Mouse (Mus musculus): ENCODE measurements around the gene Tmem206.

The Tmem206 gene

DNA sequence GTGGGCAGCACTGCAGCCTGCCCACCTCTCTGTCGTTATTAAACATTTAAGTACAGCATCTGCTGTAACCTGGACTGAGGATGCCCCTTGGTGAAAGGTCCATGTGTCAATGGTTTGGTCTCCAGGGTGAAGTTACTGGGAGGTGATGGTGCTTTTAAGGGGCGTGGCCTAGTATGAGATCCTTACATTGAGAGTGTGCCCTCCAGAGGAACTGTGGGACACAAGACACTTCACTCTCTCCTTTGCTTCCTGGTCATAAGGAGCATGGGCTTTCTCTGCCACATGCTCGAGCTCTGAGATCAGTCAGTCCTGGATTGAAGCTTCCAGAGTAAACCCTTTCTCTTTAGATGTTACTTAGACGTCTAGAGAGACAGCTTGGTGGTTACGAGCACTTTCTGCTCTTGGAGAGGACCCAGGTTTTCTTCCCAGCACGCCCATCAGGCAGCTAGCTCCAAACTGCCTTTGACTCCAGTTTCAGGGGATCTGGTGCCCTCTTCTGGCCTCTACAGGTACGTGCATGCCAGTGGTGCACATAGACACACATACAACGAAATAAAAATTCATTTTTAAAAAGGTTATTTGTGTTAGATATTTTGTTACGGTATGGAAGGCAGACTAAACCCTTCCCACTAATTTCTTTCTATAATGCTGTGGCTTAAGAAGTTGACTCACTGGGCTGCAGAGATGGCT lies 17.8 kb upstream of the Tmem206 start:
- DNase-seq (ENCODE audit: extremely low read depth, low read depth), result no peak

DNA sequence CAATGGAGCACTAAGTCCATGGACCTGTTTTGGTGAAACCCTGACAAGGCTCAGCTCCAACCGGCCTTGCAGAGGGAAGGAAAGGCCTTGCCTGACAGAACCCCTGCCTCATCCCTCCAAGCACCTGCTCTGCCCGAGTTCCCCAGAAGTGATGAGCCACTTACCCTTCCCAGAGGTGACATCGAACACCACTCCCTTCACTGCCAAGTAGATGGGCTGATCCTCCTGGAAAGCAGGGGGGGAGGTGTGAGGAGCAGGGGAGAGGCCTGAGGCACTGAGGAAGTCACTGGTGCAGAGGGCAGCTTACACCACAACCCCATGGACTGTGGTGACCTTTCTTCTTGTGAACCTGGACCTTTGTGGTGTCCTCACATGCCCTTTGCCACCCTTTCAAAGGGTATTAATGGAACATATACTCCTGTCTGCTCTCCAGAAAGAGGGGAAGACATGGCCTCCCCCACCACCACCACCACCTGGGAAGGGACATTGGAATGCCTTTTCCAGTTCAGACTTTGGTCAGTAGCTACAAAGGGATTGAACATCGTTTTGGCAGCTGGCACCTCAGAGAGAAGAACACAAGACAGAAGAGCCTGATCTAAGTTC lies 14.3 kb upstream of the Tmem206 start:
- no peak for DNase-seq (ENCODE audit: extremely low read depth, low read depth)

- DNase-seq (ENCODE audit: extremely low read depth, low read depth), result peak; percentile 61
Observed at GRCm38 (mm10) chr1:191312513-191312941, 13.2 kb upstream of the Tmem206 start.

DNA sequence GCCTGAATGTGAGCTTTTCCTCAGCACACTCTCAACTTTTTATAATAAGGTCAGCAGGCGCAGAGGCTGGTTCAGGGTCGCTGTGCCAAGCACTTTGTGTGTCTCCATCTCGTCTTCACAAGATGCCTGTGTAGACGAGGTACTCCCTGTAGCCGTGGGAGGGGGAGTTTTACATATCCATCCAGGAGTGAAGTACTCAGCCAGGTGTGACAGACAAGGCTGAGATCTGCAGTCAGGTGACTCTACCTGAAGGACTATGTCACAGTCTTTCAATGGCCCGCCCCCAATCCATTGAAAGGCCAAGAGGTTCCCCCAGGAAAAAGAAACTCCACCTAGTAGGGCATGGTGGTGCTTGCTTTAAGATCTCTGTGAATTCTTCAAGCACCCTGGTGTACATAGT lies 12.6 kb upstream of the Tmem206 start:
- DNase-seq (ENCODE audit: extremely low read depth, low read depth), result no peak

DNA sequence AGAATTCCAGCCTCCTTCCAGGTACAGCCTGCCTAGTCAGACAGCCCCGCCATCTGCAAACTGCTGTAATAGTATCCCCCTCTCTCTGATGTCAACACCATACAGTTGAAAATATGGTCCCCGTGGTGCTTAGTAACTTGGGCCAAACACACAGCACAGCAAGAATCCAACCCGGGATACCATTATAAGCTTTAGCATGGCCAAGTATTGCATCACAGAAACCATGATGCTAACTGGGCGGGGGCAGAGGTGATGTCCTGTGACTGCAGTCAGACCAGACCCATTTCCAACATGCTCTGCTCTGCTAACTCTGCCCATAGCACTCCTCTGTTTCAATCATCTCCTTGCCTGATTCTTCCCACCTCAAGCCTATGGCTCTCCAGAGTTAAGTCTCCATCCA lies 11.8 kb upstream of the Tmem206 start:
- DNase-seq (ENCODE audit: extremely low read depth, low read depth), result no peak

DNA sequence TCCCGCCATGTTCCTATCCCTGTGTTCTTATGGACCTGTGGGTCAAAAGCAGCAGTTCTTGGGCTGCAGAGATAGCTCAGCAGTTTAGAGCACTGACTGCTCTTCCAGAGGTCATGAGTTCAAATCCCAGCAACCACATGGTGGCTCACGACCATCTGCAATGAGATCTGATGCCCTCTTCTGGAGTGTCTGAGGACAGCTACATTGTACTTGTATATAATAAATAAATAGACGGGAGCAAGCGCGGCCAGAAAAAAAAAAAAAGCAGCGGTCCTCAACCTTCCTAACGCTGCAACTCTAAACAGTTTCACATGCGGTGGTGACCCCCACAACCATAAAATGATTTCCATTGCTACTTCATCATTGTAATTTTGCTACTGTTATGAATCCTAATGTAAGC lies 8.9 kb upstream of the Tmem206 start:
- no peak for DNase-seq (ENCODE audit: extremely low read depth, low read depth)

DNA sequence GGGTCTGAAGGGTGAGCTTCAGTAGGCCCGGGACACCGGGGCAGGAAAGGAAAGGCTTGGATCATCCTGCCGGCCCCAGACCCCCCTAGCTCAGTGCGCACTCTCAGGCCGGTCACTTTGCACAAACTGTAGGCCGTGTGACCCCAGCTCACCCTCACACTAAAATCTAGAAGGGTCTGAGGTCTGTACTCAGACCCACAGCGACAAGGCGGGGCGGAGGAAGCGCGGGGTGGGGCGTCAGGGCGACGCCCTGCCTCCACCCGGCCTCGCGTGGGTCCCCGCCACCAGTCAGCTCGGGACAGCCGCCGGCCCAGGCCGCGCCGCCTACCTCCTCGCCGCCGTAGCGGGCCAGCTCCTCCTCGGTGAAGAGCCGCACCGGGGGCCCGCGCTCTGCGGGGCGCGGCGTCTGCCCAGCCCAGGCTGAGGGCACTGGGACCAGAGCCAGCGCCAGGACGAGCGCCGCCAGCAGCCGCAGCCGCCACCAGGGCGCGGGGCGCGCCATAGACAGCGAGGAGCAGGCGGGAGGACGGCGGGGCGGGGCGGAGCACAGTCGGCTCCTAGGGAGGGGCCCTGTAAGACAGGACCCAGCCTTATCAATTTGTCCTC lies 8.0 kb upstream of the Tmem206 start, which contains the start of gene Nenf:
Gene Nenf, minus strand, starts transcription at position 604 of the 606 bp plus-strand sequence.
- no peak for DNase-seq (ENCODE audit: extremely low read depth, low read depth)

DNA sequence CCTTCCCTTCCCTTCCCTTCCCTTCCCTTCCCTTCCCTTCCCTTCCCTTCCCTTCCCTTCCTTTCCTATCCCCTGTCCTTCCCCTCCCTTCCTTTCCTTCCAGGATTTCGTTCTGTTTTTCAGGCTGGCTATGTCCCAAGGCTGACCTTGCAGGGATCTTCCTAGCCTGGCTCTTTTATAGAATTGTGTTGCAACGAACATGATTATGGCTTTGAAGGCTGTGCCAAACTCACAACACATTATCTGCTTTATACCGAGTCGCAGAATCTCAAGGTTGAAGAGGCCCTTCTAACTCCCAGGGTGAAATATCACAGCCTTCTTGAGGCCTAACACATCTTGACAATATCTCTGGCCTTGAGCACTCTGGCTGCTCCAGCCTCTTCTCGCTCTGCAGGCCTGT lies 7.0 kb upstream of the Tmem206 start:
- DNase-seq (ENCODE audit: extremely low read depth, low read depth), result no peak

DNA sequence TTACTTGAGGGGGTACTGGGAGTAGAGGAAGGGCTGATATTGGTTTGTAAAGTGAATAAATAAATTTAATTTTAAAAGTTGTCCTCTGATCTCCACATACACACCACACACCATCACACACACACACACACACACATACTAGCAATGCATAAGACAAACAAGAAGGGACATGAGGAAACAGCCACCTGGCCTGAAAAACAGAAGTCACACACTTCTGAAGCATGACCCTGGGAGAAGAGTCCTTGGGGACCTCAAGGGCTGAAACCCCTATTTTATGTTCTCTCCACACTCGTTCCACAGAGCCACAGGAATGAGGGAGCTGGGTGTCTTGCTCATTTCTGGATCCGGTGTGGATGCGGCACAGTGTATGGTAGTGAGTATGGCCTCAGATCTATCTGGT lies 2.3 kb upstream of the Tmem206 start:
- no peak for DNase-seq (ENCODE audit: extremely low read depth, low read depth)

DNA sequence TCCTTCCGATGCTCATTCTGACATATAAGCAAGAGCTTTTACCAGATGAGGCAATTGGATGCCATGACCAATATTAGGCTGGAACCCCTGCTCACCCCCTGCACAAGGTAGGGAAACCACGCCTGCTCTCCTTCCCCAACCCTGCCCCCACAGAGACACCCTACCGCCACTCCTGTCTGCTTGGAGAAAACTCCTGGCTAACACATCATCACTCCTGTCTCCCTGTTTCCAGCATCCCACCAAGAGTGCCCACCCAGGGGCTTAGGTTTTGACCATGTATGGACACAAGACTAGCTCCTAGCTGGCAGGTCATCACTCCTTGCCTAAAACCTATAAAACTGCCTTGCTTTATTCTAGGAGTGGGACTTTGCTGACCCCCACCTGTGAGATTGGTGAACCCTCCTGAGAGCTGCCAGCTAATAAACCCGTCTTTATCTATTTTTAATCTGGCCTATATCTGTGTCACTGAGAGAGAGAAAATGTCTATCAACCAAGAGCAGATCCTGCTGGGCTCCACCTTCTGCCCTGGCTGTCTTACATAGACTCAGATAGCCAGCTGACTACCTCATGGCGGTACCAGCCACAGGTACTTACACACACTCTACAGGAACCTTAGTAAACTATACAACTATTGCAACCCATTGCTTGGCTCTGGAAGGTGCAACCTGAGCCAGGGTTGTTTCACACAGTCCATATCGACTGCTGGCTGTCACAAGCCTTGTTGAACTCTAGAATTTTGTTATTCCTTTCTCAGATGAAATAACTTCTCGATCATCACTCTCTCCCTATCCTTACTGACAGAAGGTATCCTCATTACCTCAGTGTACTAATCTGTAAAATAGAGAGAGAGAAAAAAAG lies 750 bp upstream of the Tmem206 start:
- DNase-seq (ENCODE audit: extremely low read depth, low read depth), result no peak

DNA sequence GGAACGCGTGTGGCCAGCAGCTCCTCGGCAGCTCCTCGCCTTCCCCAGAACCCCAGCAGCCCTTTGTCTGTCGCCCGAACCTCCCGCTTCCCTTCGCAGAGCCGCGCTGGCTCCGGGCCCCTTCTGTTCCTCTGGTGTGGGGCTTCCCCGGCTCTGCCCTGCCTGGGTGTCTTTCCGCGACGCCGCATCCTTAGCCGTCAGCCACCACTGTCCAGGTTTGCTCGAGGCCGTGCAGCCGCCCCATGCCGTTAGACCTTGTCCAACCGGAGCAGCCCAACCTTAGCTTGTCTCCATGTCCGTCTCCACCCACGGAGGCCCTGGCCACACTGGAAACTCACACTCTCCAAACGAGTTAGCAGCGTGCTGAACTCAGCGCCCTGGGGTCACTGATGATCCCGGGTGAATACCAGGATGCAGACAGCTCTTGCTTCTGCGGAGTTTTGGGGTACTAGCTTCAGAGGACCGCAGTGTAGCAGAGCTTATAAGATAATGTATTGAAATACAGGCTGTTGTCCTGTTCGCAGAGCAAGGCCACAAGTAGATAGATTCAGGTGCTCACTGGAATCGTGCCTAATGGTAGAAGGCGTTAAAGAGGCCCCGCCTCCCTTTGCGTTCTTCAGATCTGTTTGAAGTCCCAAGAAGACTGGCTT lies 646 bp downstream of the Tmem206 start:
- peak; percentile 66 for DNase-seq (ENCODE audit: extremely low read depth, low read depth)

DNA sequence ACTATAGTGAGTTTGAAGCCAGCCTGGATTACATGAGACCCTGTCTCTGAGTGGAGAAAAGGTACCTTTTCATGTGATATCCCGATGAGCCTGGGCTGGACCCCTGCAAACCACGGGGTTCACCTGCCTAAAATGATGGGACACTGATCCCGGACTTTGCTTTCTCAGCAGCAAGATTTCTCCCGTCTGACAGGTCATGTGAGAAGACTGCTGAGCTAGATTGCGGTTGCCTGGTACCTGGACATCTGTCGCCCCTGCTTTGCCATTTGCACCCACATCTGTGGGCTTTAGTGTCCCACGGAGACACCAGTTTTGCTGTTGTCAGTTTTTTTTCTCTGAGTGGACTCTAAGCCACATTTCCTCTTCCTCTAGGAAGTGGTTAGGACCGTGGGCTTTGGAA lies 1.5 kb downstream of the Tmem206 start:
- no peak for DNase-seq (ENCODE audit: extremely low read depth, low read depth)

DNA sequence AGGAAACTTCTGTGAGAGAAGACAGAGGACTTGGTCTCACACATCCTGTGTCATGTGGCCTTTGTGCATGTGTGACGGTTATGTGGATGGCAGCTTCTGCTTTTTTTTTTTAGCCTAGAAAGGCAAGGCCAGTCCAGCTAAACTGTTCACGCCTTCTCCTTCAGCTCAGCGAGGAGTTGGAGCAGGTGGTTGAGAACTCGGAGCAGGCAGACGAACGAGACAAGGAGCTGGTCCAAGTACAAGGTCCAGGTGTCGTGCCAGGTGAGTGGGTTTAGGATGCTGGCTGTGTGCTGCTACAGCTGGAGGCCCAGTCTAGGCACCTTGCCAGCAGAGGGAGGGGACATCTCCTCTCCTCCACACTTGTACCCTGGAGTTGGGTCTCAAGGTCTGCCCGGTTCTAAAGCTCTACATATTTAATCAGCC lies 2.3 kb downstream of the Tmem206 start:
- peak; percentile 49 for DNase-seq (ENCODE audit: extremely low read depth, low read depth)

DNA sequence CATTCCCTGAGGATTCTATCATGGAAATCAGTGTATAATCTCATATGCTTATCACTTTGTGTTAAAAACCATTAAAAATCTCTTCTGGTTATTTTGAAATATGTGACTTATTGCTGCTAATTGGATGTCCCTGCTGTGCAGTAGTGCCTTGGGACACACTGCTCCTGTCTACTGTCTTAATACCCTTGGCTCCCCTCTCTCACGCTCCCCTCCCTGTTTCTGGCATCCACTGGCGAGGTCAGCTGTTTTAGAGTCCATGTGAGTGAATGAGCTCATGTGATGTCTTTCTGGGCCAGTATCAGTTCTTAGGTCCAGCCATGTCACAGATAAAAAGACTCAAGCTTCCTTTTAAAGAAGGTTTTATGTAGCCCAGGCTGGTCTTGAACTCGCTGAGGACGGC lies 4.6 kb downstream of the Tmem206 start:
- no peak for DNase-seq (ENCODE audit: extremely low read depth, low read depth)

- no peak for DNase-seq (ENCODE audit: extremely low read depth, low read depth)
Observed at GRCm38 (mm10) chr1:191334500-191334899, 8.8 kb downstream of the Tmem206 start.

- no peak for DNase-seq (ENCODE audit: extremely low read depth, low read depth)
Observed at GRCm38 (mm10) chr1:191339876-191340275, 14.2 kb downstream of the Tmem206 start.

DNA sequence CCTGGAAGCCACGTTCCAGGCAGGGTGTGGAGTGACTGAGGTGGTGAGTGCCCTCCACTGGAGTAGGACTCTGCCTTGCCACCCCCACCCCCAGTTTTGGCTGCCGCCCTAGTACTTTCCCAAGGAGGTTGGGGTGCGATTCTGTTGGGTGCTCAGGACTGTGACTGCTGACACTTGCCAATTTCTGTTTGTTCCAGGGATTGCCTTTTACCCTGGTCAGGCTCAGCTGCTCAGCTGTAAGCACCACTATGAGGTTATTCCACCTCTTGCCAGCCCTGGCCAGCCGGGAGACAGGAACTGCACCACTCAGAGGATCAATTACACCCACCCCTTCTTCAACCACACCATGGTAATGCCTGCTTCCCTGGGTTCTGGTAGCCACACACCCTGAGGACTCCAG lies 14.8 kb downstream of the Tmem206 start:
- no peak for DNase-seq (ENCODE audit: extremely low read depth, low read depth)

DNA sequence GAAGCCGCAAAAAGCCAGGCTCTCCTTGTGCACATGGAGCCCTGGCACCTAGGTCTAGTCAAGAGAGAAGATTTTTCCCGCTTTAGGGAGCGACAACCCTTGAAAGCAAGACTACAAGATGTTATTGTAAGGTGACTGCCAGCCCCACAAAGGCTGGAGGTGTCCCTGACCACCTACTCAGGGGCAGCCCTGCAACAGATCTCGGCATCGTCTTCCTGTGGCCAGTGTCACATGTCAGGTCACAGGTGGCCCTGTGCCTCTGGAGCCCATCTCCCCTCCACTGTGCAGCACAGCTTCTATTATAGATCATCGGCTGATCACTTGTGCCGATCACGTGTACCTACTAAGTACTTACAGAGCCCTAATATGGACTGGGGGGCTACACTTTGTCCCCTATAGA lies 21.9 kb downstream of the Tmem206 start:
- DNase-seq (ENCODE audit: extremely low read depth, low read depth), result no peak

GRCm38 (mm10) chr1:191348592-191348991 lies 22.9 kb downstream of the Tmem206 start:
- DNase-seq (ENCODE audit: extremely low read depth, low read depth), result no peak

GRCm38 (mm10) chr1:191348996-191349395 lies 23.3 kb downstream of the Tmem206 start:
- DNase-seq (ENCODE audit: extremely low read depth, low read depth), result no peak

DNA sequence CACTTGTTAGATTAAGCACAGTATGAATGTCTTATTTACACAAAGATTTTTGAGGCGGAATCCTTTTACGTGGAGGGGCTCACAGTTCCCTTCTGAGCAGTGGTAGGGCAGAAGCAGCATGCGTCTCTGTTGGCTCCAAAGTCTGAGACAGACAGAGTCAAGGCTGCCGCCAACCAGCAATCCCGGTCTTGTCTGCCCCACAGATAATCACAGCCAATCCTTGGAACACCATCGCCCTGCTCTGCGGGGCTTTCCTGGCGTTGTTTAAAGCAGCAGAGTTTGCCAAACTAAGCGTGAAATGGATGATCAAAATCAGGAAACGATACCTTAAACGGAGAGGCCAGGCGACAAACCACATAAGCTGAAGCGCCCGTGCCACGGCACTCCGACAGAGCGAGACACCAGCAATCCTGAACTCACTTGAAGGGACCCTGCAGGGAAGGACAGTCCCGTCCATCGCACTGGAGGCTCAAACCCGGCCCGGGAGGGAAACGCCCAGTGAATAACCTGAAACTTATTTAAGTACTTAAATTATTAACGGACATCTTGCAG lies 23.9 kb downstream of the Tmem206 start:
- DNase-seq (ENCODE audit: extremely low read depth, low read depth), result no peak
